Mouse (Mus musculus) kidney, adult 8-10 months (tissue): ENCODE data around the gene Saa2.

ENCODE experiments used
- DNase-seq, 2 experiments: peaks; one replicate each; pipeline ENCODE4 v3.0.0; 2022

The Saa2 gene

GRCm38 (mm10) chr7:46764672-46765071, 13.1 kb downstream of the Saa2 start:
- no peak for DNase-seq

- no peak for DNase-seq
Observed at GRCm38 (mm10) chr7:46767371-46767770, 15.8 kb downstream of the Saa2 start.

- no peak for DNase-seq
Observed at GRCm38 (mm10) chr7:46768451-46768850, 16.9 kb downstream of the Saa2 start.

- peak in 1 of 2 experiments; percentile 67 for DNase-seq
Observed at GRCm38 (mm10) chr7:46770706-46771105, 19.1 kb downstream of the Saa2 start.

- DNase-seq = no peak
Observed at GRCm38 (mm10) chr7:46789177-46789849, 37.7 kb downstream of the Saa2 start.

GRCm38 (mm10) chr7:46793871-46794270, 42.3 kb downstream of the Saa2 start:
- peak; percentile 41 to 66 for DNase-seq

GRCm38 (mm10) chr7:46795287-46796205, 44.0 kb downstream of the Saa2 start, which contains the start of the genes Hps5 and Gtf2h1:
Hps5 (minus strand) TSS chr7:46796064.
Gtf2h1 (plus strand) TSS chr7:46796103.
- DNase-seq = peak; percentile 98

- DNase-seq = no peak
Observed at GRCm38 (mm10) chr7:46796206-46796679, 44.7 kb downstream of the Saa2 start.

GRCm38 (mm10) chr7:46796779-46797178, 45.2 kb downstream of the Saa2 start:
- DNase-seq = no peak
